Mouse (Mus musculus) megakaryocyte, embryonic 14.5 days (primary cell): ENCODE measurements around the gene Frmd4b.

Source experiments
- FLI1 ChIP-seq: IDR thresholded peaks from 2 replicates; pipeline ENCODE4 v1.6.1; 2012; ENCODE audit warnings: low read length, inconsistent platforms, mixed read lengths
- GATA1 ChIP-seq: IDR thresholded peaks from 3 replicates; pipeline ENCODE4 v1.6.1; 2012; ENCODE audit warnings: mixed read lengths, low read length, inconsistent platforms, borderline replicate concordance

DNA sequence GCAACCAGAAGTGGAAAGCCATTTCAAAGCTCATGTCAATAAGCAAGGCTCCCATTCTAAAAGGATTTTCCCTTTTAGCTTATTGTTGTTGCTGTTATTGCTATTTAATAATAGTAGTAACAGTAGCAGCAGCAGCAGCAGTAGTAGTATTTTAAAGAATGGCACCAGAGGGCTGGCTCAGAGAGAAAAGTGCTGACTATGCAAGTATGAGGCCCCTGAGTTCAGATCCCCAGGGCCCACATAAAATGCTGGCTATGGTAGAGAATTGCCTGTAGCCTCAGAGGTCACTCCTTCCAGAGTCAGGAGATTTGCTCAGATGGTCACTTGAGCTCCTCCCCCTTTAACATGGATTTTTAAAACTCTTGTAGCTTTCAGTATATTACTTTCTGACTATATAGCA, 372.1 kb downstream of the Frmd4b start:
- TF ChIP-seq GATA1 (no peak), FLI1 (no peak)
